Mouse (Mus musculus) brain, embryonic 14.5 days (tissue): Measurements from ENCODE around the gene Paf1.
"Not testable (repeated sequence)": the region's sequence is repeated elsewhere in the genome, so short reads cannot be mapped to it uniquely, and the experiment has no call there.

Source experiments
- CTCF ChIP-seq: fragments of 200-500 bp; IDR thresholded peaks from 2 replicates; pipeline ENCODE4 v1.5.1; 2012; ENCODE audit warnings: inconsistent platforms, mild to moderate bottlenecking, moderate library complexity, borderline replicate concordance; ENCODE audit not compliant: insufficient read depth, insufficient read length; ENCODE audit errors: extremely low read depth
- POLR2A ChIP-seq: fragments of 200-500 bp; IDR thresholded peaks from 2 replicates; pipeline ENCODE4 v1.6.1; 2012; ENCODE audit warnings: mild to moderate bottlenecking, inconsistent platforms, borderline replicate concordance; ENCODE audit not compliant: poor library complexity, insufficient read depth, insufficient read length, severe bottlenecking; ENCODE audit errors: extremely low read depth

DNA sequence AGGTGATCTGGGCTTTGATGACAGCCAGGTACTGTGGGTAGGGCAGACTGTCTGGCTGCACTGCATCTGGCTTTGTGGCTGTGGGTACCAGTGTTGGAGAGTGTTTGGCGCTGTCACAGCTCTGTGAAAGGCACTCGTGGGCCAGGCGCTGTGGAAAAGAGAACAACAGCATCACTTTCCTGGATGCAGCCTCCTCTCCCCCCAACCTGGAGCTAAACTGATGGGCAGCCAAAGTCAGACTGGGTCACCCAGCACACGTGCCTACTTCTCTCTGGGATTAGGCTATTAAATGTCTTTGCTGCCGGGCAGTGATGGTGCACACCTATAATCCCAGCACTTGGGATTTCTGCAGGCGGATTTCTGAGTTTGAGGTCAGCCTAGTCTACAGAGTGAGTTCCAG, 5.9 kb upstream of the Paf1 start:
- TF ChIP-seq POLR2A, CTCF: not testable (repeated sequence)
